Mouse (Mus musculus): ENCODE measurements around the gene Nufip1.

GRCm38 (mm10) chr14:76152162-76153002 is 41.7 kb downstream of the Nufip1 start:
- no peak for TF ChIP-seq GATA1 (IDR thresholded peaks at IDR 0.05; ENCODE audit: borderline replicate concordance, low read length)
- no peak for TF ChIP-seq FLI1 (IDR thresholded peaks at IDR 0.05; ENCODE audit: low read length)

Measured in megakaryocyte, embryonic 14.5 days (primary cell).